Mouse (Mus musculus) ovary, adult 10 weeks (tissue): ENCODE data around the gene Triml2. TPM values are rescaled to one million over a fixed set of nuclear protein-coding genes. Genes with fewer than 3 reads are reported as not detected.

Experiments
- polyA plus RNA-seq: library from polyadenylated mRNA; stranded (reverse); fragments of 350-450 nt; fragmentation: Illumina TruSeq; extraction: RNeasy Lipid Tissue Mini Kit (QIAGEN cat#74804); gene quantifications from one replicate; pipeline ENCODE4 v1.2.3, GENCODE M21; 2014

Gene Triml2
- not detected for polyA plus RNA-seq

DNA sequence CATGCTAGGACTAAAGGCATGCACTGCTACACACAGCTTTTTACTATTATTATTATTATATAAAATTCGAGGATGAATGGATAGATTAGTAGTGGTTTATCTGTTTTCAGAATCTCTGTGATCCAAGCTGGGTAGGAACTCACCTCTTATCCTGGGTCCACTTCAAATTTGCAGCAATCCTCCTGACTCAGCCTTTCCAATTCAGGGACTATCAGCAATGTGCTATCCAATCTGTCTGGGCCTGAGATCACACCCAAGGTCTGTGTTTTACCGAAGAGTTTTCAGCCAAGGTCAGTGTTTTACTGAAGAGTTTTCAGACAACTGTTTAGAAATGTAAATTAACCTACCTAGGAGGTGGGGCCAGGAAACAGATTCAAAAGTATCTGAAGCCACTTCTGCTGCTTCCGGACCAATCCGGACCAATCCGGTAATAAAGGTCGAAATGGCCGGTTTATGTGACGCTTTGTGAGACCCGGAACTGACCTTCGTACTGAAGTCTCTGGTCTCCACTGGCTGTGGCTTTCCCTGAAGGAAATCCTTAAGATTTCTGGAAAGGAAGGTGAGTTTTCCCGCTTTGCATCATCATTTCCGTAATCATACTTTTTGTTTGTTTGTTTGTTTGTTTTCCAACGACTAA lies at the start of gene Triml2:
Triml2 (plus strand) TSS at position 488 of the 637 bp plus-strand sequence.

DNA sequence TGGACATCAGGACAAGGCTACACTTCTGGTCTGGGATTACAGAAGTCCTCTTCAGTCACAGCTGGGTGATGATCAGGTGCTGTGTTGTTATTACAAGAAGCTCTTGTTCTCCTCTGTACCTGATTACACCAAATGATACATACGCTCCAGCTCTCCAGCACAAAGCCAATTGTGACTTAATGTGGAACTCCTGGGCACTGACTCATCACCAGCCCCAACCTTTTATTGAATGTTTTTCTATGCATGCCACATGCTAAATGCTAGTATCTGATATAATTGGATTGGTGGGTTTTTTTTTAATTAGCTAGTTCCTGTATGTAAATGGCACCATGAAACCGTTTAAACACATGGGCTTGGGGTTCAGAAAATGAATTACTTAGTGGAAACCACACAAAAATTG lies 39.0 kb upstream of the Triml2 start, which contains the start of gene Triml1:
Triml1 (minus strand) TSS at position 101 of the 400 bp plus-strand sequence.

Other genes with a start within 250 kb of the Triml2 start
- gene Triml1, start 39.1 kb upstream of the Triml2 start, polyA plus RNA-seq, result not detected
- gene Zfp42, start 126.4 kb downstream of the Triml2 start, polyA plus RNA-seq, result not detected